Mouse (Mus musculus) forebrain, postnatal 0 days (tissue): Measurements from ENCODE around the gene Tsc22d4. TPM values are rescaled to one million over a fixed set of nuclear protein-coding genes. Genes with fewer than 3 reads are reported as not detected.
A peak's percentile ranks its signal among the peaks of the same experiment; 100 is the strongest.

Source experiments
- ATAC-seq: fragments of 200-750 bp; cut with Nextera tagmentation; 2 replicates; pipeline ENCODE4 v1.8.0; 2017; ENCODE audit warnings: mild to moderate bottlenecking, moderate library complexity
- DNase-seq: peaks from one replicate; pipeline ENCODE4 v3.0.0-alpha.2; 2015
- H3K27ac ChIP-seq: fragments of 300-500 bp; sonication (generic); 2 replicates; pipeline ENCODE4 v1.5.1; 2014; ENCODE audit warnings: low read depth, mild to moderate bottlenecking, antibody characterized with exemption, low read length, moderate library complexity, mixed read lengths
- H3K27me3 ChIP-seq: fragments of 300-500 bp; sonication (generic); 2 replicates; pipeline ENCODE4 v1.6.1; 2014; ENCODE audit warnings: mild to moderate bottlenecking, low read length, mixed read lengths; ENCODE audit not compliant: insufficient read depth
- H3K36me3 ChIP-seq: fragments of 300-500 bp; sonication (generic); 2 replicates; pipeline ENCODE4 v1.6.1; 2014; ENCODE audit warnings: mild to moderate bottlenecking, moderate library complexity; ENCODE audit not compliant: insufficient read depth
- H3K4me1 ChIP-seq: fragments of 300-500 bp; sonication (generic); 2 replicates; pipeline ENCODE4 v1.6.1; 2014; ENCODE audit warnings: antibody characterized with exemption; ENCODE audit not compliant: insufficient read depth
- H3K4me2 ChIP-seq: fragments of 300-500 bp; sonication (generic); 2 replicates; pipeline ENCODE4 v1.6.1; 2014; ENCODE audit warnings: low read depth, mild to moderate bottlenecking, moderate library complexity
- H3K4me3 ChIP-seq: fragments of 300-500 bp; sonication (generic); 2 replicates; pipeline ENCODE4 v1.5.1; 2014; ENCODE audit warnings: low read depth, low read length, mixed read lengths
- H3K9ac ChIP-seq: fragments of 300-500 bp; sonication (generic); 2 replicates; pipeline ENCODE4 v1.6.1; 2014; ENCODE audit warnings: mild to moderate bottlenecking
- H3K9me3 ChIP-seq: fragments of 300-500 bp; sonication (generic); 2 replicates; pipeline ENCODE4 v1.6.1; 2016; ENCODE audit warnings: low read length
- CTCF ChIP-seq: sonication (generic); IDR thresholded peaks from 2 replicates; pipeline ENCODE4 v1.5.1; 2016; ENCODE audit warnings: antibody characterized with exemption, control low read depth, low read depth
- WGBS: fragments of 180-500 bp; shearing (Covaris S2); extraction: QIAGEN DNeasy Blood & Tissue Kit; methylation state at CpG from one replicate; pipeline ENCODE4 v1.1.7; 2014; 5-methylcytosine and 5-hydroxymethylcytosine counted together
- polyA plus RNA-seq: library from polyadenylated mRNA; unstranded; fragments of >200 nt; fragmentation: Nextera tagmentation; extraction: Ambion mirVana; gene quantifications from 2 replicates; pipeline ENCODE4 v1.2.1, GENCODE M21; 2015
- total RNA-seq: library from RNA; depleted of rRNA; stranded (reverse); fragments of >200 nt; gene quantifications from 2 replicates; pipeline ENCODE4 v1.2.3, GENCODE M21; 2014

Tsc22d4 gene
- total and polyA plus RNA-seq, 2 experiments from 2014 or later, result 120 to 134 TPM

DNA sequence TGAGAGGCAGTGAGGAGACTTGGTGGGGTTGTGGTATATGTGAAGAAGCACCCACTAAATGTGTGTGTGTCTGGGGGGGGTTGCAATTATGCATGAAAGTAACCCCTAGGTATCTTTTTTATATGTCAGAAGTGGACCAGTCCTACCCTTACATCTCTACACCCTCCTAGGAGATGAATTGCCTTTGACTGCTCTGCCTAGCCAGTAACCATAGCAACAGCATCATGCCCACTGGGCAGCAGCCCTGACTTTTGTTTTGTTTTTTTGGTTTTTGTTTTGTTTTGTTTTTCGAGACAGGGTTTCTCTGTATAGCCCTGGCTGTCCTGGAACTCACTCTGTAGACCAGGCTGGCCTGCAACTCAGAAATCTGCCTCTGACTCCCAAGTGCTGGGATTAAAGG is 22.9 kb downstream of the Tsc22d4 start:
- Histone ChIP-seq H3K9me3 (no peaks in the 10 kb centered on the region), H3K27ac (no peak overlapping the region), H3K4me3 (no peak overlapping the region), H3K9ac (no peak overlapping the region), H3K4me1 (no peaks in the 10 kb centered on the region), H3K36me3 (no peaks in the 10 kb centered on the region), H3K27me3 (no peaks in the 10 kb centered on the region), H3K4me2 (no peak overlapping the region)
- TF ChIP-seq CTCF, result no peak
- 3% methylated on average over 1 of the region's 1 CpGs for WGBS
- ATAC-seq, result peak; percentile 58
- DNase-seq, result no peak

DNA sequence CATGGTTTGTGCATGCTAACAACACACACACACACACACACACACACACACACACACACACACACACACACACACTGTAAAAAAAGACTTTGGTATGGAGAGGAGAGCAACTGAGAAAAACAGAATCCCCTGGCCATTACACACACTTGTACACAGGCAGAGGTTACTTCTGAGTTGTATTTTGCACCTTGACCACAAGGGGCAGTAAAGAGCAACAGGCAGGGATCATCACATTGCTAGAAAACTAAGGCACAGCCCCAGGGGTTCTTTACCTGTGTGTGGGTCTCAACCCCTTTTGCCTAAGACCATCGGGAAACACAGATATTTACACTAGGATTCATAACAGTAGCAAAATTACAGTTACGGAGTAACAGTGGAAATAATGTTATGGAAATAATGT is 25.2 kb downstream of the Tsc22d4 start:
- peak; percentile 48; the same call in 1 of the 2 replicates for ATAC-seq

DNA sequence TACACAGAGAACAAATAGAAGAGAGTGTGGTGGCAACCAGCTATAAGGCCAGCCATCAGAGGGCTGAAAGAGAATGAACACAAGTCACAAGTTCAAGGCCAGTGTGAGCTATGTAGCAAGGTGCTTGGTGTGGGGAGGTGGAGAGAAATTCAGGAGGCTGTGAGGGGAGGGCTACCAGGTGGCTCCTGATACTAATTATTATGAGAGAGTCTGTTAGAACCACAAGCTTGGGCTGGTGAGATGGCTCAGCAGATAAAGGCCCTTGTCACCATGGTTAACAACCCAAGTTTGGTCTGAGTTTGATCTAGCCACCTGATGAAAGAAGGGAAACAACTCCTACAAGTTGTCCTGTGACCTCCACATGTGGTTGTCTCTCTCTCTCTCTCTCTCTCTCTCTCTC is 27.2 kb downstream of the Tsc22d4 start:
- H3K9ac ChIP-seq, result no peak overlapping the region
- H3K27ac ChIP-seq, result no peak overlapping the region
- ATAC-seq, result no peak
- no peak overlapping the region for H3K4me3 ChIP-seq
- no peaks in the 10 kb centered on the region for H3K27me3 ChIP-seq
- no peaks in the 10 kb centered on the region for H3K36me3 ChIP-seq
- H3K9me3 ChIP-seq, result no peaks in the 10 kb centered on the region
- no peaks in the 10 kb centered on the region for H3K4me1 ChIP-seq
- no peak for DNase-seq
- no peak overlapping the region for H3K4me2 ChIP-seq
- TF ChIP-seq CTCF, result no peak

More for the DNA sequence above, 25.2 kb downstream of the Tsc22d4 start:
- peak; percentile 64 for DNase-seq
- Histone ChIP-seq H3K36me3 (no peaks in the 10 kb centered on the region), H3K4me1 (no peaks in the 10 kb centered on the region), H3K27me3 (no peaks in the 10 kb centered on the region), H3K4me3 (no peak overlapping the region), H3K9ac (no peak overlapping the region), H3K9me3 (no peaks in the 10 kb centered on the region), H3K27ac (no peak overlapping the region), H3K4me2 (no peak overlapping the region)
- 56% methylated on average over 2 of the region's 2 CpGs for WGBS
- peak; percentile 85 for TF ChIP-seq CTCF

DNA sequence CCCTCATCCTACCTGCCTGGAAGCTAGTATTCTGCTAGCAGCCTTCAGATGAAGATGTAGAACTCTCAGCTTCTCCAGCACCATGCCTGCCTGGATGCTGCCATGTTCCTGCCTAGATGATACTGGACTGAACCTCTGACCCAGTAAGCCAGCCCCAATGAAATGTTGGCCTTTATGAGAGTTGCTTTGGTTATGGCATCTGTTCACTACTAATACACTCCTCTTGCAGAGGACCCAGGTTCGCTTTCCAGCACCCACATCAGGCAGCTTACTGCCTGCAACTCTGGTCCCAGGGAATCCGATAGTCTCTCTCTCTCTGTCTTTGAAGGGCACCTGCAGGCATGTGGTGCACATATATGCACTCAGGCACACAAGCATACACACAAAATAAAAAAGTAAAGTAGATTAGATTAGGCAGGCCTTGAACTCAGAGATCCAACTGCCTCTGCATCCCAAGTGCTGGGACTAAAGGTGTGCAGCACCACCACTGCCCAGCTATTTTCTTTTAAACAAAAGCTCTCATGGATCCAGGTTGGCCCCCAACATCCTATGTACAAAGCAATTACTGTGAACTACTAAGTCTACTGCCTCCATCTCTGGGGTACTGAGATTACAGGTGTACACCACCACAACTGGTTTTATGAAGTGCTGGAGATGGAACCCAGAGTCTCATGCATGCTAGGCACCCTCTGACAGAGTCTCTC is 30.2 kb downstream of the Tsc22d4 start:
- no peak overlapping the region; the same call in 1 of the 2 replicates for H3K27ac ChIP-seq
- peaks cover 12% of the 10 kb centered on the region for H3K4me1 ChIP-seq
- H3K36me3 ChIP-seq, result peaks cover 6% of the 10 kb centered on the region
- H3K27me3 ChIP-seq, result no peaks in the 10 kb centered on the region
- no peak for TF ChIP-seq CTCF
- no peak for ATAC-seq
- no peak overlapping the region for H3K4me3 ChIP-seq
- WGBS, result 90% methylated on average over 2 of the region's 2 CpGs
- H3K9ac ChIP-seq, result no peak overlapping the region
- no peak for DNase-seq
- no peaks in the 10 kb centered on the region for H3K9me3 ChIP-seq
- H3K4me2 ChIP-seq, result no peak overlapping the region

DNA sequence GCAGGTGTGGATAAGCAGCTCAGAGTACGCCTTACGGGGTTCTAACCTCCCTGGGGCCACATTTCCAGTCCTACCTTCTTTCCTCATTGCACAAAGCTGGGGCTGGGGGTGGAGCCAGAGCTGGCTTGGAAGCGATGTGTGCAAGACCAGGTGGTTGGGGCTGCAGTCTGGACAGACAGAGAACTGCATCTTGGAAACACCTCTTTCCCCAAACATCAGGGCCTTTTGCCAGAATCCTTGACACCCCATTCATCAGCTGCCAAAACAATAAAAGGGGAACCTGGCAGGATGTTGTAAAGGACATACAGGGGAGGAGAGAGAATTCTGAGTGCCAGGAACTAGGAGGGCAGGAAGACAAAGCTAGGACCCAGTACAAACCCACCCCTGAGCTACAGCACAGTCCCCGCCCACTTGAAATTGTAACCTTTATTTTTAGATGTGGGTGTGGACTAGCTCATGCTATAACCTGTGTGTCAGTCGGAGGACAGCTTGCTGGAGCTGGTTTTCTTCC is 30.9 kb downstream of the Tsc22d4 start:
- Histone ChIP-seq H3K9me3 (no peaks in the 10 kb centered on the region), H3K27me3 (no peaks in the 10 kb centered on the region), H3K4me1 (peaks cover 12% of the 10 kb centered on the region), H3K27ac (no peak overlapping the region; the same call in 1 of the 2 replicates), H3K4me3 (no peak overlapping the region), H3K9ac (no peak overlapping the region), H3K4me2 (no peak overlapping the region), H3K36me3 (peaks cover 9% of the 10 kb centered on the region)
- ATAC-seq, result no peak
- TF ChIP-seq CTCF, result no peak
- DNase-seq, result no peak
- WGBS, result 32% methylated on average over 5 of the region's 5 CpGs

DNA sequence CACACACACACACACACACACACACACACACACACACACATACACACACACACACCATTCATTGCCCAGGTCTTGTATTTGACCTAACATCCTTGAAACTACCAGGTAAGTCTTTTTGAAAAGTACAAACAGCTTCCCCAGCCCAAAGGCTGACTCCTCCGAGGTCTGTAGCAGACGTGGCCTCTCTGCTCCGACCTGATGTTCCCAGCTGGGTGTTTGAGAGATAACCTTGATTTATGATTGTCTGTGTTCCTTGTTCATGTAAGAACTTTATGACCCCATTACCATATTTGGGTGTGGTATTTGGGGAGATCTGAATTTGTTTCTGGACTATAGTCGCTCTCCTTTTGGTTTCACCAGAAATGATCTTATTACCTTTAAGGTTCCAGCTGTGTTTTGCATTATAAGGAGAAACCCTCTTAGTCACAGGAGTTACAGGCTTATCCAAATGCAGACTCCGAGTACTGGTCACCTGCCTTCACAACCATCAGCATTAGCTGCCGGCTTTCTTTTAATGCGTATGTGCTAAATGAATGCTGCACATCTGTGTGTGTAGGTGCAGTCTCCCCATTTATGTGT is 31.8 kb downstream of the Tsc22d4 start:
- no peak overlapping the region for H3K9ac ChIP-seq
- H3K27me3 ChIP-seq, result no peaks in the 10 kb centered on the region
- TF ChIP-seq CTCF, result no peak
- no peak overlapping the region for H3K4me2 ChIP-seq
- no peak for DNase-seq
- no peak overlapping the region; the same call in 1 of the 2 replicates for H3K27ac ChIP-seq
- H3K4me1 ChIP-seq, result peaks cover 12% of the 10 kb centered on the region
- peaks cover 18% of the 10 kb centered on the region for H3K36me3 ChIP-seq
- no peak for ATAC-seq
- 87% methylated on average over 7 of the region's 7 CpGs for WGBS
- no peaks in the 10 kb centered on the region for H3K9me3 ChIP-seq
- no peak overlapping the region for H3K4me3 ChIP-seq

DNA sequence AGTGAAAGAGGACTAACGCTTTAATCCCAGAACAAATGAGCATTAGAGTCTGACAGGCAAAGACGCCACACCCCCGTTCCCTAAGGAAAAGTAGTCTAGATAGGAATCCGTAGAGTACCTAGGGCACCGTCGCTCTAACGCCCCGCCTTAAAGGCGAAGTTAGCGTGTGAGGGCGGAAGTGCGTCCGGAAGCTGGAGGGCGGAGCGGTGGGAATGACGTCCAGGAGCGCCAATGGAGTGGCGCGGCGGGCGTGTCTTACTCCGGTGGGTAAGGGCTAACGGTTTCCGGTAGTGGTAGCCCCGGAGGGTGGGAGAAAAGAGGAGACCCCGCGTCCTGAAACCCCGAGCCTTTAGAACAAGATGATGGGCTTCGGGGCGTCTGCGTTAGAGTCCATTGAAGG is 33.1 kb downstream of the Tsc22d4 start, which contains the start of gene Ppp1r35:
Gene Ppp1r35 (plus strand): TSS at position 215 of the 400 bp plus-strand sequence.
- peak within 1 kb of the TSS; percentile 98 for H3K4me3 ChIP-seq
- peak within 1 kb of the TSS; percentile 92 for H3K9ac ChIP-seq
- H3K4me2 ChIP-seq, result peak within 1 kb of the TSS; percentile 95
- no peak for TF ChIP-seq CTCF
- peaks cover 31% of the 10 kb centered on the region for H3K36me3 ChIP-seq
- no peaks in the 10 kb centered on the region for H3K9me3 ChIP-seq
- peak within 1 kb of the TSS; percentile 92 for H3K27ac ChIP-seq
- WGBS, result 0% methylated on average over 31 of the region's 31 CpGs
- no peaks in the 10 kb centered on the region for H3K27me3 ChIP-seq
- H3K4me1 ChIP-seq, result peaks cover 22% of the 10 kb centered on the region
- peak; percentile 98 for ATAC-seq
- peak; percentile 99 for DNase-seq
